Mouse (Mus musculus) CD8-positive naive resting alpha-beta T cell, adult 2 months (primary cell): ENCODE data around the gene Rhobtb3.

ENCODE experiments used
- DNase-seq, 2 experiments: peaks; one replicate each; pipeline ENCODE4 v3.0.0; 2022; ENCODE audit warnings: low read depth in 2 of 2, low spot score in 2 of 2

The Rhobtb3 gene

DNA sequence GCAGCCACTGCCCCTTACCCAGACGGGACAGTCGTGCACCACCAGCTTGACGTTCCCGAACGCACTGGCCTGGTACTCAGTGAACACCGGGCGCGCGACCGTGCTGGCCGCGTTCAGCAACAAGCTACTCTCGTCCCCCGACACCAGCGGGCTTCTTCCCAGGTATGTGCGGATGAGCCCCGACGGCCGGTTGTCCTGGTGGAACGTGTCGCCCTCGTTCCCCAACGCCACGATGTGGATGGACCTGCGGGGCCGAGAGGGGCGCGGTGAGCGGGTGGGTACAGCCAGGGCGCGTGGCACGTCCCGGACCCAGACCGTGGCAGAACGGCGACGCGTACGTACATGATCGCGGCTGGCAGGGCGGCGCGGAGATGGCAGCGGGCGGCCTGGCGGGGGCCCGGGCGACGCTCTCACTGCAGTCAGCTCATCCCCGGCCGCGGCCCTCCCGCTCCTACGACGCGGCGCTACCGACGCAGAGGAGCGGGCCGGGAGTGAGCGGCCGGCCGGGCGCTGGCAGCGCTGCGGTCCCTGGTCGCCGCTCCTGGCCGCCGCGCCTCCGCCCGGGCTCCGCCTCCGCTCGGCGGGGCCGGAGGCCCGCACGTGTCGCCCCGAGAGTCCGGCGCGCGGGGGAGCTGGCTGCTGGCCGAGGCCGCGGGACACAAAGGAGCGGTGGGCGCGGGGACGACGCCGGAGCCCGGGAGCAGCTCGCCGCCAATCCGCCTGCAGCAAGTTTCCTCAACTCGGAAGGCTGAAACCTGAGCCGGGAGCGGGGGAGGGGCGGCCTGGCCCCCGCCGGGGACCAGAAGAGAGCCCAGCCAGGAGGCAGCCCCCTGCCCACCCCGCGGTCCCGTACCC lies at the start of gene Rhobtb3:
Rhobtb3 (minus strand) TSS at position 737 of the 855 bp plus-strand sequence.
- DNase-seq = no peak

GRCm38 (mm10) chr13:75992169-75993028 lies 48.7 kb upstream of the Rhobtb3 start:
- no peak for DNase-seq

DNA sequence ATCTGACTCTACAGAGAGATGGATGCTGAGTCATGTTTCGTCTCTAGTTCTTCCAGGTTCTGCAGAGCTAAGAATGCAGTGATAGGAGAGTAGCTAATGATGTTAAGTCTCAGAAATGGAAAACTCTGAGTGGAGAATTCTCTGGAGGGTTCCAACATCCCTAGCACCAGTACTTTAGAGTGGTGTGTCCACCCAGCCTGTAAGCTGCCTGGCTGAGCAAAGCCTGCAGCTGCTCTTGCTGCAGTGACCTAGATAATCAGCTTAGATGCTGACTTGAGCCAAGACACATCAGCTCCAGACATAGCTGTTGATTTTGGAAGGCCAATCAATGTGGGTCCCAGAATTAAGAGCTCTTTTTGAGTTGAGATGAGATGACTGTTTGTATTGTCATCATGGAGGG lies 44.4 kb upstream of the Rhobtb3 start:
- DNase-seq = no peak

DNA sequence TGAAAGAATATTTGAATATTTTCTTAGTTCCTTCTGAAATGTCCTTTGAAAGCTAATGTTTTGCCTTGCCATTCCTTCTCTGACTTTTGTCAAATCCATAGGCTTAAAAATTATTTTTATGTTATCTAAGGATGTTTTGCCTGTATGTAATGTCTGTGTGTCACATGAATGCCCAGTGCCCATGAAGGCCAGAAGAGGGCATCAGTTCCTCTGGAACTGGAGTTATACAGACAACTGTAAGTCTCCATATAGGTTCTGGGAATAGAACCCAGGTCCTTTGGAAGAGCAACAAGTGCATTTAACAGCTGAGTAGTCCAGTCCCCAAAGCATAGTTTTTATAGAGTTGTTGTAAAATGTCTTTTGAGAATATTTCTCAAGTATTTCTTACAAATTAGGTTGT lies 38.2 kb upstream of the Rhobtb3 start:
- DNase-seq = no peak

DNA sequence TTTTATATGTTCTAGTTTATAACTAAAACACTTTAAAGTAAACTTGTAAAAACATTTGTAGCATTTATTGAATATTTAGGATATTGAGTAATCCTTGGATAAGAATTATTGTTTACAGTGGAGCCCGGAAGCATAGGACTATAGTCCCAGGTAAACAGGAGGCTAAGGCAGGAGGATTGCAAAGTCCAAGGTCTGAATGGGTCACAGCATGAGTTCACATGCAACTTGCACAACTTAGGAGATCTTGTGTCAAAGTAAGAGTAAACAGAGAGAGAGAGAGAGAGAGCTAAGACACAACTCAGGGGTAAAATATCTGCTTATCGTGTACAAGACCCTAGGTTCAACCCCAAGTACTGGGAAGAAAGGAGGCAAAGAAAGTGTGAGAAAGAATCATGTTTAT lies 32.9 kb upstream of the Rhobtb3 start:
- no peak for DNase-seq

DNA sequence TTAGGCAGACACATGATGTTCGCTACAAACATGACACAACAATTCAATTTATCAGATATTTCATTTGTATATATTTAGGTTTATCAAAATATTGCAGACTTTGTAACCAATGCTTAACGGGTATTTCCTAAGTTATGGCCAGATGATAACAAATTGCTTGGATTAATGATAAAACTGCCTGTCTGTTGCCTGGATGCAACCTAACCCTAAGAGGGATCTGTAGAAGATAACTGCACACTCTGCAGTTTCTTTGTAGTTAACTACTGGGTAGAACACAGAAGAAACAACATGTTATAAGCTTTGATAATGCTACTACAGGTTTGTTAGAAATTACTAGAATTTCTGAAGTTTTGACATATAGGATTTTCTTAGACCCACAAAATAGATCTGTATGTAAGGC lies 32.5 kb upstream of the Rhobtb3 start:
- no peak for DNase-seq

- no peak for DNase-seq
Measured at GRCm38 (mm10) chr13:75975629-75976028, 31.9 kb upstream of the Rhobtb3 start.

DNA sequence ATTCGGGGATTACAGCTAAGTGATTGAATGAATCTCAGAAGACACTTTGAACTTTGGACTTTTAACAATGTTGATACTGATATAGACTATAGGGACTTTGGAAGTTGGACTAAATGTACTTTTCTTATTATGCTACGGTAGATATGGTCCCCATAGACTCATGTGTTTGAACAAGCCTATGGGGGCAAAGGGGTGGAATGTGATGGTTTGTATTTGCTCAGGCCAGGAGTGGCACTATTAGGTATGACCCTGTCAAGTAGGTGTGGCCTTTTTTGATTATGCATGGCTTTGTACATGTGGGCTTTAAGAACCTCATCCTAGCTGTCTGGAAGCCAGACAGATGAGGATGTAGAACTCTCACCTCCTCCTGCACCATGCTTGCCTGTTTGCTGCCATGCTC lies 30.8 kb upstream of the Rhobtb3 start:
- DNase-seq = no peak

GRCm38 (mm10) chr13:75966850-75967249 lies 23.1 kb upstream of the Rhobtb3 start, which contains the start of gene Spata9:
Gene Spata9 (plus strand): TSS chr13:75967150.
- no peak for DNase-seq

DNA sequence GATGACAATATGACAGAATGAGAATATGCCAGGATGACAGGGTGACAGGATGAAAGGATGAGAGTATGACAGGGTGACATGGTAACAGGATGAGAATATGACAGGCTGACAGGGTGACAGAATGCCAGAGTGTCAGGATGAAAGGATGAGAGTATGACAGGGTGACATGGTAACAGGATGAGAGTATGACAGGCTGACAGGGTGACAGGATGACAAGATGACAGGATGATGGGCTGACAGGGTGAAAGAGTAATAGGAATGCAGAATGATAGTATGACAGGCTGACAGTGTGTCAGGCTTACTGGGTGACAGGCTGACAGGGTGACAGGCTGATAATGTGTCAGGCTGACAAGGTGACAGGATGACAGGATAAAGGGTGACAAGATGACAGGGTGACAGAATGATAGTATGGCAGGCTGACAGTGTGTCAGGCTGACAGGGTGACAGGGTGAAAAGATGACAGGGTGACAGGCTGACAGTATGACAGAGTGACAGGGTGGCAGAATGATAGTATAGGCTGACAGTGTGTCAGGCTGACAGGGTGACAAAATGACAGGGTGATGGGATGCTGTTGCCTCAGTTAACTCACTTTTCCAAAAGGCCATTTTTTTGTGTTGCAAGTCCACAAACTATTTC lies 11.8 kb upstream of the Rhobtb3 start:
- DNase-seq = no peak

DNA sequence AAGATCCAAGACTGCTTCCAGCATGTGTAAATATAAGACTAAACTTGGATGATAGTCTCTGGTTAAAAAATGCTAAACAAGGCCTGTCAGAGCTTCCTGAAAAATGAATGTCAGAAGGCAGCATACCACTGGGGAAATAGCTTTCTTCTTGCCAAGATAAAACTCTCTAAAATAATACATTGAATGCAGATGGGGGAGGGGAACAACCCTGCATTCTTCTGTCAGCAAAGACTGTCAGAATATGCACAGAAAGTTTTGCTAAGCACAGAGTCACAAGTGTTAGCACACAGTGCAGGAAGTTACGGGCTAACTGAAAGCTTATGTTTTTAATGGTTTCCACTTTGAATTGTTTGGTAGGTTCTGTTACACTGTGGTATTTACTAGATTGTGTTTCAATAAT lies 6.6 kb upstream of the Rhobtb3 start:
- DNase-seq = no peak

DNA sequence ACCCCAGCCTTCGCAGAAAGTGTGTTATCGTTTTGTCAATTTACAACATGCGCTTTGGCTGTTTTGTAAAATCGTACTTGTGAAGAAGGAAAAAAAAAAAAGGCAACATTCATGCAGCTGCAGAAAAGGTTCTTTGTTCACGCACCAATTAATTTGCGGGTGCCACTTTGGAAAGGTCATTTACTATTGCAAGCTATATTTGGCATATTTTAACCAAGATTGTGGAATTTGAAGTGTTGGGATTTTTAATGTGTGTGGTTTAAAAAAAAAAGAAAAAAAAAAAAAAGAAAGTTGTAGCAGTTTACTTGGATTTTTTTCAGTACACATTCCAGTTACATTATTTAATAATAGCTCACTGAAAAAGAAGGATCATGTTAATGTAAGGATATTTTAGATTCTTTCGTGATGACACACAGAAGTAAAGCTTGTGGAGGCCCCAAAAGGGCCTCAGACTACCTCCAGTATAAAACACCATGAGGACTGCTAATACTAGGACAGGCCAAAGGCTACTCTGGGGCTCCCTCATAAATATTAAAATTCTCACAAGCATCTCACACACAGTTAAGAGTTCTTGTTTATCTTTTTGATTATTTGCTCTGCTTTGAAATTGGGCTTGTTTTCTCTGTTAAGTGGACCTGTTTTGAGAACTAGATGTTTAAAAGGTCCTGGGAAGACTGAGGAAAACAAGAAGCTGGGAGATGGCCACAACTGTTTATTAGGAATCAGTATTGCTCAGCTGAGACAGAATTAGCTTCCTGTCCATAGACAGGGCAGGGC lies 507 bp upstream of the Rhobtb3 start:
- DNase-seq = no peak

DNA sequence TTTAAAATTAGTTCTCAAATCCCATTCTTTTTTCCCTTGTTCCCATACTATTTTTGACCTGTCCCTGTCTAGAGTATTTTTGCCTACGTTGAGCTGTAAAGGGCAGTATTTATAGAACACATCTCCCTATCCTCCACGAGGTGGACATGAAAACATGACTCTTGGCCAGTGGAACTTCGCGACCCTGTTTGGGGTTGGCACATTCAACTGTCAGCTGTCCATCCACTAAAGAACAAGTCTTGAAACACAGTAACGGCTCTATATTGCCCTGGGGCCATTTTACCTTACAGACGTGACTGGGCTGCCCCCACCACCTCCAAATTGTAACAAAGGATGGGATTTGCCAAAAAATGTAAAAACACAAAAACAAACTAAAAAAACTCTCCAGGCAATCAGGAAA lies 994 bp downstream of the Rhobtb3 start:
- DNase-seq = no peak

DNA sequence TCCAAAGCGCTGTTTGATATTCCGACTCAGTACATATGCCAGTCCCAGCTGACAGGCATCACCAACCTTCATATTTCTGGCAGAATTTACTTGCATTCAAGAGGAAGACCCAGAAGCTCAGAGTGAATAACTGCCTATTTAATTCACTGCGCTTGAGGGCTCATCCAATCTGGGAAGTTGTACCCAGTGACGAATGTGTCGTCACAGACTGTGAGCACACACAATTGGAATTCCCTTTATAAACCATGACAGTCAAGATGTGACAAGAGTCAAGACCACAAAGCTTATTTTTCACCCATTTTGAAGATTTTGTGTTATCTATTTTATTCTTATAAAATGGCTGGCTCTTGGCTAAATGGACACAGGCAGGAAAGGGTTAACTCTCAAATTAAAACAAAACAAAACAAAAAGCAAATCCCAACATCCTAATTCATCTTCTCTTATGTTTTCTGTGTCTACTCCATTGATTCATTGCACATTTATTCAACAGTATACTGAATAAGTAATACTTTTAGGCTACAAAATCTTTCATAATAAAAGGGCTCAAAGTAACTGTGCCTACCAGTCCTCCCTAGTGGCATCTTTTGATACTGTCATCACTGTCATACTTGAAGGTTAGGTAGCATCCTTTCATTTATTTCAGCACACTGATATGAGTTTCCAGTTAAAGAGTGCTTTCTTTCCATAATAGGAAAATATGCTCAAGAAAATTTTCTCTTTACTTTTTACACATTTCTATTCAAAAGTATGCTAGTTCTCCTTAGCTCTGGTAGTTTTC lies 2.0 kb downstream of the Rhobtb3 start:
- no peak for DNase-seq

- DNase-seq = no peak
Measured at GRCm38 (mm10) chr13:75940791-75941517, 2.8 kb downstream of the Rhobtb3 start.

- DNase-seq = no peak
Measured at GRCm38 (mm10) chr13:75938866-75939265, 4.9 kb downstream of the Rhobtb3 start.

GRCm38 (mm10) chr13:75933287-75933686 lies 10.4 kb downstream of the Rhobtb3 start:
- DNase-seq = no peak

GRCm38 (mm10) chr13:75931073-75931472 lies 12.7 kb downstream of the Rhobtb3 start:
- DNase-seq = no peak

- no peak for DNase-seq
Measured at GRCm38 (mm10) chr13:75930660-75931059, 13.1 kb downstream of the Rhobtb3 start.
